Mouse (Mus musculus) kidney, postnatal 10 days (tissue): ENCODE data around the gene AU040320.
A peak's percentile ranks its signal among the peaks of the same experiment; 100 is the strongest.

Experiments used
- DNase-seq: peaks from one replicate; pipeline ENCODE4 v3.0.0; 2021; ENCODE audit warnings: mixed read lengths

Gene AU040320

DNA sequence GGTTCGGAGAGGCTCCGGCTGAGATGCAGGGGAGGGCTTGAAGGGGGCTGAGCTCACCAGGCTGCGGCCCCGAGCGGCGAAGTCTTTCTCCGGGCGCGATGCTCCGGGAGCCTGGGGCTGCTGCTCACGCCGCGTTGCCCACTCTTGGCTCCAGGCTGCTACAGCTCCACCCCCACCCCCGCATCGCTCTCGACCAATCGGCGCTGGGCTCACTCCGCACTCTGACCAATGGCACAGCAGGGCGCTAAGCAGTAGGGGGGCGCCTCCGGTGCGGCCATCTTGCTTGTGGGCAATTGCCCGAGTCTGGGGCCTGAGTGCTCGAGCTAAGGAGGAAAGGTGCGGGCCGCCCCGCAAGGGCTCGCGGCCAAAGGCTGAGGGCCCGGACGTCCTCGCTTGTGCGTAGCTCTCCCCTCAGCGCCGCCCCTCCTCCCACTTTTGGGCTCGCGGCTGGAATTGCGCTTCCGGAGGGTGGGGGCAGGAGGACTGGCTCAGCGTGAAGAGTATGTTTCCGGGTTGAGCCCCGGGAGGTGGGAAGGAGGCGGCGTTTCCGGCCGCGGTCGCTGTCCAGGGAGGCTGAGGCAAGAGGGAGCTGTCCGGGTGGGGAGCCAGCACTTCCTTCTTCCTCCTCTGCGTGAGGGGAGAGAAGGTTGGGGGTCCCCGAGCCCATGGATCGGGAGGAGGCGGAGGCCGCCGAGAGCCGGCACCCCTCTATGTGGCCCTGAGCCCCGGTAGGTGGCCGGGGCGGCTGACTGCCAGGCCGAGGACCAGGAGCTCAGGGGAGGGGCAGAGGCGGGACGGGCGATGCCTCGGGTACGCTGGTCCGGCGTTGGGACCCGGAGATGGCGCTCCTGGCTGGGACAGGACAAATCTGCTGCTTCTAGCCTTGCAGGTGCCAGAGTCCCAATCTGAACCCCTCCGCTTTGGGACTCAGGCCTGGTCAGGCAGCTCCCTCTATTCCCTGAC lies at the start of gene AU040320, which contains the start of gene Ncdn:
Gene AU040320 (plus strand): TSS at position 277 of the 963 bp plus-strand sequence.
Gene Ncdn (minus strand): TSS at position 171 of the 963 bp plus-strand sequence.
- DNase-seq: peak; percentile 98

DNA sequence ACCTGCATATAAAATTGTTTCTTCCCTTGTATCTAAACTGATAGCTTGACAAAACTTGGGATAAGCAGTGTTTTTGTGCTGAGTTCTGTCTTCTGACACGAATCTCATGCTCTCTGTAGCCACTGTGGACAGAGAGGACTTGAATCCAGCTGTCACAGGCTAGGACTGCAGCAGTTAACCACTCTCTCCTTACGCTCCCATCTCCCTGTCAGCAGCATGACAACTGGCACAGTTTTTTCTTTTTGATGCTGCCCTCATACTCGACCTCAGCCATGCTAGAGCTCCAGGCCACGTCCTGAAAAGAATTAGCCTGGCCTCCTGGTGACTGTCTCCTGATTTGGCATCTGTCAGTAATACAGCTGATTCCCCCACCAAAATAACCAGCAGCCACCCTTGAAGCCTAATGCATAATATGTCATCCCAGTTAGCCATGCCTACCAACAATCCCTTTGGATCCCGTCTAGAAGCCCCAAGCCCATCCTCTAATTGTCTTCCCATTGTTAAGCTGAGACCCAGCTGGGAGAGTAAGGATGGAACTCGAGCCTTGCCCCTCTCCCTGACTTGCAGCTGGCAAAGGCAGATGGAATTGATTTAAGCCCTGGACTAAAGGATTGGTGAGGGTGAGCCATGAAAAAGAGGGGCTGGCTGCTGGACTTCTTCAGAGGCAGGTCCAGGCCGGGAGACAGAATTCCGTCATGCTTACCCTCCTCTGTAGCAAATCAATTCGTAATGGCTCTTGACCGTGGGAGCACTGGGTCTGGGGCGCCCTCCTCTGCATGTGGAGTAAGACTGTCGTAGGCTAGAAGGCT lies 46.5 kb upstream of the AU040320 start:
- DNase-seq: no peak

DNA sequence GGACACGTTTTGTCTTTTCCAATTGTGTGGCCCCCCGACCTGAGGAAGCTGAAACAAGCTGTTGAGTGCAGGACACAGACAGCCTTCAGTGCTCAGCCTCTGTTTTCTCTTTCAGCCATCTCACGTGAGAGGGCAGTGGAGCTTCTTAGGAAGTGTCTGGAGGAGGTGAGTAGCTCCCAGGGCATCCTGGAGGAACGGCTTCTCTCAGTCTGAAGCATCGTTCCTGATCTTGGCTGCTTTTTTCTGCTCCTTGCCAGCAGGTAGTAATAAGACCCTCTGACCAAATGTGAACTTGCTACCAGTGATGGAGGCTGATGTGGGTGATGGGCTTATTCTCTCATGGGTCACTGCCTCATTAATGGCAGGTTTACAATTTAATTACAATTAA lies 45.9 kb upstream of the AU040320 start:
- DNase-seq: no peak

GRCm38 (mm10) chr4:126732111-126732510 lies 21.2 kb upstream of the AU040320 start:
- DNase-seq: no peak

GRCm38 (mm10) chr4:126732531-126733380 lies 20.6 kb upstream of the AU040320 start:
- no peak for DNase-seq

- no peak for DNase-seq
Measured at GRCm38 (mm10) chr4:126734001-126734603, 19.2 kb upstream of the AU040320 start.

DNA sequence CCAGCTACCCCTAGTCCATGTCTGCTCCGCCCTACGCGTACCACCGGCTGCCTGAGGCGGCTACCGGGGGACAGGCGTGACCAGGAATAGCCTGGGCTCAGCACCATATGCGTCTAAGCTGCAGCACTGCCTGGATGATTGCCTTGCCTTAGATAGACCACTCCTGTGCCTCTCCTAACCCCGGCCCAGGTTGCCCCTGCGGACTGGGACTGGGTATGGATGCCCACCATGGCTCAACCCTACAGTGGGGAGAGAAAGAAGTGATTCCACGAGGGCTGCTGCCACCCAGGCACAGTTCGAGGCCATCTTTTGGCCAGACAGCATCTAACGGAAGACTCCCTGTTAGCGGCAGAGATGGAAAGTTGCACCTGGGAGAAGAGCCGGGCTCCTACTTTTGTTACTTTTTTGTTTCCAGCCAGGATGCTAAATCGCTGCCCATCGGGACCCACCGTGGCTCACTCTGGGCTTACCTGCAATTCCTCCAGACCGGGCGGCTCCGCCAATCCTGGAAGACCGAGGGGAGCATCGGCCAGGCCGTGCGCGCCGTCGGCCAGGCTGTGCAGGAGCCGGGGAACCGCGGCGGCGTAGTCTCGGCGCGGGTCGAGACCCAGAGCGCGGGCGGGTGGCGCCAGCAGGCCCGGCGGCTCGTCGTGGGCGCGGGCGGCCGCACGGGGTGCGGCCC lies 18.5 kb upstream of the AU040320 start:
- DNase-seq: no peak

- DNase-seq: peak; percentile 17
Measured at GRCm38 (mm10) chr4:126735382-126736000, 17.9 kb upstream of the AU040320 start.

- DNase-seq: peak; percentile 71
Measured at GRCm38 (mm10) chr4:126736001-126736414, 17.3 kb upstream of the AU040320 start, which contains the start of gene Tfap2e. Gene Tfap2e, minus strand, starts transcription at chr4:126736240.

DNA sequence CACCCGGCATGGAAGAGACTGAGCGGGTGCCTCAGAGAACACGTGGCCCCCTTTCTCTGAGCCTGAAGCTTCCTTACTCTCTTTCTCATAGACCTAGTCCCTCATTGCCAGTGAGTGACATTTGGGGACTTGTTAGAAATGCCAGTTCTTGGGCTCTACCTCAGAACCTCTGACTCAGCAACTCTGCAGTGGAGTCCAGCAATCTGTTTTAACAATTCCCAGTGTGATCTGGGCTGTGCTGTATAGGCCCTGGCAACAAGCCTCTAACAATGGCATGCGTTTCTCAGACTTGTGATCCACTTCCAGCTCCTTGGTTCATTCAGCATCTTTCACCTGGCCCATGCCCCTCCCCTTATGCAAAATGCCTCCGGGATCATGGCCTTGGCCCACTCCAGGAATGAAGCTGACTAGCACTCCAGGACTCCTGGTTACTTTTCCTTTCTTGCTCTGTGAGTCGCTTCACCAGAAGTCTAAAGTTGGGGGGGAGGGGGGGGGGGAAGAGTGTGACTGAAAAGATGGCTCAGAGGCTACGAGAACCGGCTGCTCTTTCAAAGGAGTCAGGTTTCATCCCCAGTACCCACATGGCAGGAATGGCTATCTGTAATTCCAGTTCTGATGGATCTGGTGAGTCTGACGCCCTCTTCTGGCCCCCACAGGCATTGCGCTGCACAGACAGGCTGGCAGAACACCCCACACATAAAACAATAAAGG lies 13.2 kb upstream of the AU040320 start:
- no peak for DNase-seq

- peak; percentile 88 for DNase-seq
Measured at GRCm38 (mm10) chr4:126741448-126741847, 11.9 kb upstream of the AU040320 start.

- DNase-seq: no peak
Measured at GRCm38 (mm10) chr4:126742976-126743375, 10.4 kb upstream of the AU040320 start.

DNA sequence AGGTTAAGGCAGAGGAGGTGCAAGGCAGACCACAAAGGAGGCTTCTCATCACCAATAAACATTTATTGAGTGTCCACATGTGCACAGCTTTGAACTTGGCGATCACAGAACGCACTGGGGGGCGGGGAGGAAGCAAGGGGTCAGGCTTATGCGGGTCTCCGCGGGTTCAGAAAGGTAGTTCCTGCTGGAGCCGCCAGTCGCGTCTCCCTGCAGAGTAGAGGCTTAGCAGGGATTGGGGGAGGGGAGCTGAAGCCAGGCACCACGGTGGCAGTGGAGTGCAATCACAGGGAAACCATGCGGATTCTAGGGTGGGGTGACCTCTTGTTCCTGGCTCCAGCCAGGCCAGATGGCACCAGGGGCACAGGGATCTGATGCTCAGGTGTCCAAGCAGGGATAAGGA lies 9.6 kb upstream of the AU040320 start:
- DNase-seq: no peak

GRCm38 (mm10) chr4:126744831-126745230 lies 8.5 kb upstream of the AU040320 start:
- DNase-seq: no peak

DNA sequence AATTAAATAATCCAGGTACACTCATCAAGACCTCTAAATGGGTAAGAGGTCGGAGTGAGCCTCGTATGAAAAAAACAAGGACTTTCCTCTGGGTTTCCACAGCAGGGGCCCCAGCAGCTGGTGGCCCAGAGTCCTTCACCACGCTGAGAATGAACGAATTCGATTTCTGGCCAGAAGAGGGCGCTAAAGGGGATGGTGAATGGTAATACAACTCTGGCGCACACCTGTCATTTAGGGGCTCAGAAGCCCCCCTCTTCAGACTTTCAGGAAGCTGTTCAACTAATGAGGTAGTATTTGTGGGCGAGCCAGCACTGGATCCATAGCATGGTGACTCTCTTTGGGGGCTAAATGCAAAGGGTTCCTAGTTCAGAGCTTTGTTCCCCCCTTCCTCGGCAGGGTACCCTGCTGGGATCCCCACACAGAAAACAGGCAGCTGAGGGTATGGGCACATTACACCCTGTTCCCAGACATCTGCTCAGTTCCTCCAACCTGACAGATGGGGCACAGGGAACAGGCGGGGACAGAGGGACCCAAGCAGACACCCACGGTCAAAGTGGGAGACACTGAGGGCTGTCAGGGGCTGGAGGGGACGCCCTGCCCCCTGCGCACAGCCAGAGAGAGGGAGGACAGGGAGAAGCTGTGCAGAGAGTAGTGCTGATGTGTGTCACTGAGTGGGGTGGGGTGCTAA lies 7.7 kb upstream of the AU040320 start:
- DNase-seq: peak; percentile 79

DNA sequence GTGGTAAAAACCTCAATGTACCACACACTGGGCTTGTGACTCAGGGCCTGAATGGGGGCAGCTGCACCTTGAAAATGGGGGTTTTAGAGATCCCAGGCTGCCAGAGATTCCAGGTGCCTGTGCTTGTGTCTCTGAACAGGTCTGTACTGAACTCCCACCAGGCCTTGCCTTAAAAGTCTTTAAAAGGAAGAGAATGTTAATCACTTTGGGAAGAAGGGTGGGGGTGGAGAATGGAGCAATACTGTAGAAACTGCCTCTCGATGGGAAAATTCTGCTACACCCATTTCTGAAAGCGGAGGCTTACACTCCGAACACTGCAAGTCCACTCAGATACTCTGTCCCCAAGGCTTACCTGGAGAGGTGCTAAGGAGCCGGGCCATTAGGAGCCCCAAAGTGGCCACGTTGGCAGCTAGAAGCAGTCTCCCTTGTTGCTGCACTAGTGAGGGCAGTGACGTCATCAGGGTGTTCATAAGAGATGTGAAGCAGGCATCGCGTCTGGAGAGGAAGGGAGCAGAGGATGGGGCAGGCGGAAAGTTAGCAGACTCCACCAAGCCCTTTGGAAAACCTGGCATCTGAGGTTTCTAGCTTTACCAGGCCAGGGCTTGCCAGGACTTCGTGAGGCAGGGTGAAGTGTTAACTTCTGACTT lies 7.0 kb upstream of the AU040320 start:
- no peak for DNase-seq

DNA sequence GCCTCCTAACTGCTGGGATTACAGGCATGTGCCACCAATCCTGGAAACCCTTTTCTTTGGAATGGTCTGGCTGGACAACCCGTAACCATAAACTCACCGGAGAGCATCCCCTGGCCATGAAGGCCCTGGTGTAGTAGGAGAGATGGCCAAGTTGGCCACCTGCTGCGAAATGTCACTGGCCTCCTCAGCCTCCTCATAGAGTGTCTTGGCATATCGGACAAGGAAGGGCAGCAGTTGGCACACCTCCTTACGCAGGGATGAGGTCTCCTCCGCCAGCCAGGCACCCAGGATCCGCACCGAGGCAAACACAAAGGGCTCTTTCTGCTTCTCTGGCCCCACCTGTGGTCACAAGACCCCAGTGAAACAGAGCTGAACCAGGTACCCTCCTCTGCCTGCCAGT lies 5.0 kb upstream of the AU040320 start:
- DNase-seq: no peak

- DNase-seq: no peak
Measured at GRCm38 (mm10) chr4:126749553-126749952, 3.8 kb upstream of the AU040320 start.

DNA sequence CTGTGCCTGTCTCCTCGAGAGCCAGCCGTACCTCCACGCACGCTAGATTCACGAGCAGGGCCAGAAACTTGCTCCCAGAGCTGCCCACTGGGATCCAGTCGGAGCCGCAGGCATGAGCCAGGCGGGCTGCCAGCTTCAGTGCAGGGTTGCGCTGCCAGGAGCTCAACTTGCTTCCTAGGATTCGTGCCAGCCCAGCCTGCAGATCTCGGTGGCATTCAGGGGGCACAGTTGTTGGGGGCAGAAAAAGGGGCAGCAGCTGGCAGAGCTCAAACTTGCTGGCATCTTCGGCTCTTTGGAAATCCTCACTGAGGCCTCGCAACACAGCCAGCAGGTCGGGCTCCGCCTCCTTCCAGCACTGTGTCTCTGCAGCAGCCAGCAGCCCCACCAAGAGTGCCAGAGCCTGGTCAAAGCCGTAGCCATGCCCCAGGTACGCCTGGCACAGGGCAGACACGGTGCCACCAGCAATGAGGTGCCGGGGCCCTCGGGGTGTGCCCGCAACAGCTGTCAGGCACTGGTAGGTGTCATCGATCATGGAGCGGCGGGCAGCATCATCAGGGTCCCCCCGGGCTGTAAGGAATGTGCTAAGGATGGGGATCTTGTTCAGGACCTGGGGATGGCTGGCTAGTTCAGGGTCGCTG lies 3.2 kb upstream of the AU040320 start:
- DNase-seq: peak; percentile 42
